Mouse (Mus musculus): ENCODE data around the gene Gpalpp1. TPM values are rescaled to one million over a fixed set of nuclear protein-coding genes. Genes with fewer than 3 reads are reported as not detected.
A peak's percentile ranks its signal among the peaks of the same experiment; 100 is the strongest.

Gene Gpalpp1
- 27.5 and 30.5 TPM in 2 replicates for polyA plus RNA-seq (2011; ENCODE audit: insufficient read depth, insufficient read length, low read depth, missing spikeins)

DNA sequence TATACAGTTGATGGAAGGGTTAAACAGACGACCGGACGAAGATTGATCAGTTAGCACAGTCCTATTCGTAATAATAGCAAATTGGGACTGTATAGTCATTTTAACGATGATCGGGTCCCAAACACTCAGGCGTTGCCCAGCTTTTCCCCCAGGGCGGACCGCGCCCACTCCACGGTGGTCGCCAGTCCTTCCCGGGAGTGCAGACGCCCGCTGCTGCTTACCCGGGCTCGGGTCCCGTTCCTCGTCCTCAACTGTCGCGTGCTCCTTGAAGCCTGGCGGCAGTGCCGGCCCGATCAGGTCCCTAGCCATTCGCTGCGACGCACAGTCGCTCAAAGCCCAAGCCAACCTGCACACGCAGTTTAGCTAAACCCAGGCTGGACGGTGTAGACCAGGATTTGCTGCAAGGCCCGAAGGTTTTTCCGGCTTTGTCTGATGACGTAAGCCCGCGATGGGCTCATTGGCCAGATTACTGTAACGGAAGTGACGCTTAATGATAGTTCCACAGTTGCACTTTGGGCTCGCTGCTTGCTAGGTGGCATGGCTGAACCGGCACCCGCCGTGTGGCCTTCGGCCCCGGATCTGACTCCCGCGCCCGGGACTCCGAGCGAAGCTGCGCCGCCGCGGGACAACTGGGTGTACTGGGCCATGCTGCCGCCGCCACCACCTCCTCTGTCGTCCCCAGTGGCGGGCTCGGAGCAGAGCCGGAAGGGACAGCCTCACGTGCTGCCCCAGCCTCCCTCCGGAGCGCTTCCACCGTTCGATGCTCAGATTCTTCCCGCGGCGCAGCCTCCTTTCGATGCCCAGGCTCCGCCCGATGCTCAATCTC lies at the start of gene Gpalpp1, which contains the start of gene Nufip1:
Gene Gpalpp1, minus strand, starts transcription at position 365 of the 826 bp plus-strand sequence.
Gene Nufip1, plus strand, starts transcription at position 496 of the 826 bp plus-strand sequence.
- H3K27ac ChIP-seq (ENCODE audit: insufficient read depth, low read length), result no peak within 1 kb of the TSS
- no peaks in the 10 kb centered on the region for H3K27me3 ChIP-seq (ENCODE audit: control insufficient read depth, insufficient read depth, low read length, poor library complexity, severe bottlenecking)
- peak within 1 kb of the TSS; percentile 79 for H3K9ac ChIP-seq (ENCODE audit: low read depth, poor library complexity, severe bottlenecking)
- TF ChIP-seq CTCF (IDR thresholded peaks at IDR 0.05; ENCODE audit: low read depth, low read length), result no peak
- TF ChIP-seq POLR2A (IDR thresholded peaks at IDR 0.05; ENCODE audit: insufficient read depth, low read length), result peak; percentile 37
- TF ChIP-seq EP300 (IDR thresholded peaks at IDR 0.05; ENCODE audit: insufficient read depth, low read depth, low read length), result no peak
- no peaks in the 10 kb centered on the region for H3K9me3 ChIP-seq (replicated peaks; ENCODE audit: control insufficient read depth, insufficient read depth, low read length, poor library complexity, severe bottlenecking)
- H3K4me1 ChIP-seq (ENCODE audit: control insufficient read depth, insufficient read depth, low read length), result no peaks in the 10 kb centered on the region
- H3K4me3 ChIP-seq (ENCODE audit: low read depth, low read length), result peak within 1 kb of the TSS; percentile 88
- H3K36me3 ChIP-seq (ENCODE audit: control insufficient read depth, insufficient read depth, low read length, poor library complexity, severe bottlenecking), result peaks cover 29% of the 10 kb centered on the region

DNA sequence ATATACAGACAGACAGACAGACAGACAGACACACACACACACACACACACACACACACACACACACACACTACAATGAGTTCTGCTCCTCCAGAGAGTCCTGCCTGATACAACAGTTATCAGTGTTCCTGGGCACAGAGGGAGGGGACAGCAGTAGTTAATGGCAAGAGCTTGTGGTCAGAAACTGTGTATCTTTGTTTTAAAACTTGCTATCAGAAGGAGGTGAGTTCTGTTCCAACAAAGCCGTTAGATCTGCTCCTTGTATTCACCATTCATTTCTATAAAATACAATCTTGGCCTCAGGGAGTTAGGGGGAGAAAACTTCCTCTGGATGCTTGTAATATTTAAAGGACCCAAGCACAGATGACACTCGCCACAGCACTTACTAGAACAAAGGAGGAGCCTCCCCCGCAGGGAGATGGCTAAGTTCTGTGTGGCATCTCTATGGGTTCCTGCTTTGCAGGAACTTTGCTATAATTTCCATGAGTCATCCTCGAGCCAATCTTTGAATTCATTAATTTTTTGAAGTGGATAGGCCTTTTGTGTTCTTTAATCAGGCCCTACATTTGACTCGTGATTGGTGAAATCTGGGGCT lies 47.7 kb upstream of the Gpalpp1 start:
- Histone ChIP-seq H3K4me3 (ENCODE audit: low read depth, low read length) (no peak overlapping the region), H3K27me3 (ENCODE audit: control insufficient read depth, insufficient read depth, low read length, poor library complexity, severe bottlenecking) (no peaks in the 10 kb centered on the region), H3K9me3 (replicated peaks; ENCODE audit: control insufficient read depth, insufficient read depth, low read length, poor library complexity, severe bottlenecking) (no peaks in the 10 kb centered on the region; the same call in 1 of the 2 replicates), H3K4me1 (ENCODE audit: control insufficient read depth, insufficient read depth, low read length) (no peaks in the 10 kb centered on the region), H3K36me3 (ENCODE audit: control insufficient read depth, insufficient read depth, low read length, poor library complexity, severe bottlenecking) (no peaks in the 10 kb centered on the region), H3K9ac (ENCODE audit: low read depth, poor library complexity, severe bottlenecking) (no peak overlapping the region), H3K27ac (ENCODE audit: insufficient read depth, low read length) (no peak overlapping the region)
- TF ChIP-seq EP300 (IDR thresholded peaks at IDR 0.05; ENCODE audit: insufficient read depth, low read depth, low read length) (no peak), CTCF (IDR thresholded peaks at IDR 0.05; ENCODE audit: low read depth, low read length) (no peak)

DNA sequence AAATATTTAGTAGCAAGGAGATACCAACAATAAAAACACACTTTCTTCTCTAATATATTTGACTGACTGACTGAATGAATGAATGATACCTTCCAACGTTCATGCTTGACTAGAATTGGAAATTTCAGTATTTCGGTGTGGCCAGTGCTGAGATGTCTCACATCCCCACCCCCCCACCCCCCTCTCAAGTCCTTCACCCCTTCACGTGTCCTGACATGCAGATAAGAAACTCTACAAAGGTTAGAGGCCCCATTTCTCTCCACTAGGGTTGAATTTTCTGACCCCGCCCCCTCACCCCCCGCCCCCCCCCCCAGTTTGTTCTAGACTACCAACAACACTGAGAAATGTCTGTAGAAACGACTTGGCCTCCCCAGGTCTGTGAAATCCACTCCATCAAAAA lies 43.3 kb upstream of the Gpalpp1 start:
- no peak overlapping the region for H3K4me3 ChIP-seq (ENCODE audit: low read depth, low read length)
- no peaks in the 10 kb centered on the region for H3K4me1 ChIP-seq (ENCODE audit: control insufficient read depth, insufficient read depth, low read length)
- H3K36me3 ChIP-seq (ENCODE audit: control insufficient read depth, insufficient read depth, low read length, poor library complexity, severe bottlenecking), result no peaks in the 10 kb centered on the region
- H3K27ac ChIP-seq (ENCODE audit: insufficient read depth, low read length), result no peak overlapping the region
- H3K9ac ChIP-seq (ENCODE audit: low read depth, poor library complexity, severe bottlenecking), result peak overlapping the region; percentile 51; the same call in 1 of the 2 replicates
- no peaks in the 10 kb centered on the region for H3K9me3 ChIP-seq (replicated peaks; ENCODE audit: control insufficient read depth, insufficient read depth, low read length, poor library complexity, severe bottlenecking)
- TF ChIP-seq EP300 (IDR thresholded peaks at IDR 0.05; ENCODE audit: insufficient read depth, low read depth, low read length) (no peak), POLR2A (IDR thresholded peaks at IDR 0.05; ENCODE audit: insufficient read depth, low read length) (no peak), CTCF (IDR thresholded peaks at IDR 0.05; ENCODE audit: low read depth, low read length) (no peak)
- no peaks in the 10 kb centered on the region for H3K27me3 ChIP-seq (ENCODE audit: control insufficient read depth, insufficient read depth, low read length, poor library complexity, severe bottlenecking)

DNA sequence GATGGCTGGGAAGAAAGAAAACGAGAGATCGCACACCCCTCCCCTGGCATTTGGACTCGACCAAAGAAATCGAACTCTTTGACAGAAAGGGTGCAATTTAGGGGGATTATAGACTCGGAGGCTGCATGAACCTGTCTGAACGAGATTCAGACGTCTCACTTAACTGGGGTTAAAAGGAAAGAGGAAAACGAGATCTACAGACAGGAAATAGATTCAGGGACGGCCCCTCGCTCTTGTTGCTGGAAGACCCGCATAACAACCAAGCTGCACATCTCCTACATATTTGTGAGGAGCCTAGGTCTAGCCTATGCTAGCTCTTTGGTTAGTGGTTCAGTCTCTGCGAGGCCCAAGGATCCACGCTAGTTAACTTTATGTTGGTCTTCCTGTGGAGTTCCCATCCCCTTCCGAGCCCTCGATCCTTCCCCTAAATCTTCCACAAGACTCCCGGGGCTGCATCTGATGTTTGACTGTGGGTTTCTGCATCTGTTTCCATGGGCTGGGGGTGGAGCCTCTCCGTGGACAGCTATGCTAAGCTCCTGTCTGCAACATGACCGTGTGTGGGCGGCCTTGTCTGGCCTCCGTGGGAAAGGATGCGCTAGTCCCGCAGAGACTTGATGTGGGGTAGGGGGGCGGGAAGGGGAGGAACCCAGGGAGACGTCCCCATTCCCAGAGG lies 42.6 kb upstream of the Gpalpp1 start:
- TF ChIP-seq POLR2A (IDR thresholded peaks at IDR 0.05; ENCODE audit: insufficient read depth, low read length) (no peak), EP300 (IDR thresholded peaks at IDR 0.05; ENCODE audit: insufficient read depth, low read depth, low read length) (no peak), CTCF (IDR thresholded peaks at IDR 0.05; ENCODE audit: low read depth, low read length) (no peak)
- no peaks in the 10 kb centered on the region for H3K4me1 ChIP-seq (ENCODE audit: control insufficient read depth, insufficient read depth, low read length)

DNA sequence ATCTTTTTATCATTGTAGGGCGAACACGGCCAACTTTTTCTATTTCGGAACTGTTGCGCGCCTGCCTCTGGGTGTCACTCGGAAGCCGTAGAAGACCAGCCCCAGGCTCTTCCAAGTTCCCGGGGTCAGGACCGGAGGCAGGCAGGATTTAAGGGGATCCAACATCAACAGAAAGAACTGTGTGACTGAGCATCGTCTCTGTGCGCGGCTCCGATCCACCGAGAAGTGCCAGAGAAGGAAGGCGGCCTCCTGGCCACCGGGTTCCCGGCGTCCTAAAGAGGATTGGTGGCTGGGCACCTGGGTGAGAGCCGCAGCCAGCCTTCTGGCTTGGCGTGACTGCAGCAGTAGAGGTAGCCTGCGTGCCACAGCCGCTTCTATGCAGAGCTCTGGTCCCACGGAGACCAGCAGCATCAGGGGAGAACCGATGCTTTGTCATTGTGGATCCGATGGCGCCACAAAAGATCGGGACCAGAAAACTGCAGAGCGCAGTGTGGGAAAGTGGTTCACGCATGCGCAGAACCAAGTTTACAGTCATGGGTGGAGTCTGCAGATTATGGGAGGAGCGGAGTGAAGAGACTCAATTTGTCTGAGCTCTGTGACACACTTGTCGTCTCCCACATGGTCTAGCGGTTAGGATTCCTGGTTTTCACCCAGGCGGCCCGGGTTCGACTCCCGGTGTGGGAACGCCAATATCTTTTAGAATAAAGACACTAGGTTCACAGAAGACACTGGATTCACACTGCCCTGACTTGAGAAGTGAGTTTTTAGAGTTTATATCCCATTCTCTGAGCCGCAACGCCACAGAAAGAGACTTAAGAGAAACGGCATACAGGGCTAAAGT lies 41.8 kb upstream of the Gpalpp1 start:
- Histone ChIP-seq H3K36me3 (ENCODE audit: control insufficient read depth, insufficient read depth, low read length, poor library complexity, severe bottlenecking) (no peaks in the 10 kb centered on the region), H3K4me3 (ENCODE audit: low read depth, low read length) (peak overlapping the region; percentile 93), H3K4me1 (ENCODE audit: control insufficient read depth, insufficient read depth, low read length) (no peaks in the 10 kb centered on the region), H3K9ac (ENCODE audit: low read depth, poor library complexity, severe bottlenecking) (peak overlapping the region; percentile 86), H3K27ac (ENCODE audit: insufficient read depth, low read length) (peak overlapping the region; percentile 92), H3K9me3 (replicated peaks; ENCODE audit: control insufficient read depth, insufficient read depth, low read length, poor library complexity, severe bottlenecking) (no peaks in the 10 kb centered on the region), H3K27me3 (ENCODE audit: control insufficient read depth, insufficient read depth, low read length, poor library complexity, severe bottlenecking) (no peaks in the 10 kb centered on the region)
- TF ChIP-seq POLR2A (IDR thresholded peaks at IDR 0.05; ENCODE audit: insufficient read depth, low read length) (peak; percentile 78), CTCF (IDR thresholded peaks at IDR 0.05; ENCODE audit: low read depth, low read length) (peak; percentile 30), EP300 (IDR thresholded peaks at IDR 0.05; ENCODE audit: insufficient read depth, low read depth, low read length) (no peak)

More for the DNA sequence above, 42.6 kb upstream of the Gpalpp1 start:
- Histone ChIP-seq H3K27me3 (ENCODE audit: control insufficient read depth, insufficient read depth, low read length, poor library complexity, severe bottlenecking) (no peaks in the 10 kb centered on the region), H3K9me3 (replicated peaks; ENCODE audit: control insufficient read depth, insufficient read depth, low read length, poor library complexity, severe bottlenecking) (no peaks in the 10 kb centered on the region), H3K36me3 (ENCODE audit: control insufficient read depth, insufficient read depth, low read length, poor library complexity, severe bottlenecking) (no peaks in the 10 kb centered on the region), H3K4me3 (ENCODE audit: low read depth, low read length) (peak overlapping the region; percentile 83), H3K9ac (ENCODE audit: low read depth, poor library complexity, severe bottlenecking) (peak overlapping the region; percentile 51), H3K27ac (ENCODE audit: insufficient read depth, low read length) (peak overlapping the region; percentile 66)
